Mouse (Mus musculus): Measurements from ENCODE around the gene Ccdc149. TPM values are rescaled to one million over a fixed set of nuclear protein-coding genes. Genes with fewer than 3 reads are reported as not detected.

Ccdc149 gene
- total and polyA plus RNA-seq, 2 experiments from 2014 or later, result 14.4 to 15.6 TPM

- peak; percentile 31; the same call in 1 of the 2 replicates for ATAC-seq
- WGBS, result 50% methylated on average over 63 of the region's 63 CpGs
- no peak for TF ChIP-seq CTCF (IDR thresholded peaks at IDR 0.05; ENCODE audit: low read depth)
- Histone ChIP-seq H3K36me3 (ENCODE audit: insufficient read depth, low read length) (no peaks in the 10 kb centered on the region), H3K9me3 (ENCODE audit: low read length) (no peaks in the 10 kb centered on the region), H3K27me3 (ENCODE audit: insufficient read depth, low read length) (no peaks in the 10 kb centered on the region), H3K4me1 (ENCODE audit: insufficient read depth, low read length) (peaks cover 6% of the 10 kb centered on the region; the same call in 1 of the 2 replicates), H3K27ac (no peak overlapping the region), H3K4me3 (ENCODE audit: low read length) (no peak overlapping the region), H3K4me2 (ENCODE audit: low read depth, low read length) (peak overlapping the region; percentile 27; the same call in 1 of the 2 replicates), H3K9ac (replicated peaks; ENCODE audit: low read length) (peak overlapping the region; percentile 33; the same call in 1 of the 2 replicates)
- DNase-seq (ENCODE audit: low spot score), result no peak
Observed at GRCm38 (mm10) chr5:52367866-52368840, 103.2 kb downstream of the Ccdc149 start.

GRCm38 (mm10) chr5:52366661-52367060, 104.7 kb downstream of the Ccdc149 start:
- H3K4me3 ChIP-seq (ENCODE audit: low read length), result no peak overlapping the region
- DNase-seq (ENCODE audit: low spot score) (no peak), ATAC-seq (no peak)
- no peak overlapping the region for H3K4me2 ChIP-seq (ENCODE audit: low read depth, low read length)
- no peaks in the 10 kb centered on the region for H3K9me3 ChIP-seq (ENCODE audit: low read length)
- TF ChIP-seq CTCF (IDR thresholded peaks at IDR 0.05; ENCODE audit: low read depth), result no peak
- H3K36me3 ChIP-seq (ENCODE audit: insufficient read depth, low read length), result no peaks in the 10 kb centered on the region
- no peaks in the 10 kb centered on the region for H3K27me3 ChIP-seq (ENCODE audit: insufficient read depth, low read length)
- no peak overlapping the region for H3K9ac ChIP-seq (replicated peaks; ENCODE audit: low read length)
- 66% methylated on average over 2 of the region's 2 CpGs for WGBS
- H3K4me1 ChIP-seq (ENCODE audit: insufficient read depth, low read length), result peaks cover 6% of the 10 kb centered on the region; the same call in 1 of the 2 replicates
- no peak overlapping the region for H3K27ac ChIP-seq

GRCm38 (mm10) chr5:52365930-52366329, 105.4 kb downstream of the Ccdc149 start:
- Histone ChIP-seq H3K4me2 (ENCODE audit: low read depth, low read length) (no peak overlapping the region), H3K4me3 (ENCODE audit: low read length) (no peak overlapping the region), H3K4me1 (ENCODE audit: insufficient read depth, low read length) (peaks cover 6% of the 10 kb centered on the region; the same call in 1 of the 2 replicates), H3K9me3 (ENCODE audit: low read length) (no peaks in the 10 kb centered on the region), H3K9ac (replicated peaks; ENCODE audit: low read length) (no peak overlapping the region), H3K36me3 (ENCODE audit: insufficient read depth, low read length) (no peaks in the 10 kb centered on the region), H3K27ac (no peak overlapping the region), H3K27me3 (ENCODE audit: insufficient read depth, low read length) (no peaks in the 10 kb centered on the region)
- no peak for TF ChIP-seq CTCF (IDR thresholded peaks at IDR 0.05; ENCODE audit: low read depth)
- DNase-seq (ENCODE audit: low spot score) (no peak), ATAC-seq (no peak)
- 95% methylated on average over 5 of the region's 5 CpGs for WGBS

GRCm38 (mm10) chr5:52364521-52364920, 106.8 kb downstream of the Ccdc149 start:
- DNase-seq (ENCODE audit: low spot score) (no peak), ATAC-seq (no peak)
- Histone ChIP-seq H3K4me3 (ENCODE audit: low read length) (no peak overlapping the region), H3K4me2 (ENCODE audit: low read depth, low read length) (no peak overlapping the region), H3K27ac (no peak overlapping the region), H3K36me3 (ENCODE audit: insufficient read depth, low read length) (no peaks in the 10 kb centered on the region), H3K27me3 (ENCODE audit: insufficient read depth, low read length) (no peaks in the 10 kb centered on the region), H3K9ac (replicated peaks; ENCODE audit: low read length) (no peak overlapping the region), H3K4me1 (ENCODE audit: insufficient read depth, low read length) (peaks cover 10% of the 10 kb centered on the region; the same call in 1 of the 2 replicates), H3K9me3 (ENCODE audit: low read length) (no peaks in the 10 kb centered on the region)
- no peak for TF ChIP-seq CTCF (IDR thresholded peaks at IDR 0.05; ENCODE audit: low read depth)
- WGBS, result 69% methylated on average over 5 of the region's 5 CpGs

GRCm38 (mm10) chr5:52363468-52364150, 107.7 kb downstream of the Ccdc149 start, which contains the start of gene Sod3:
Gene Sod3 (plus strand): TSS chr5:52363791.
- H3K27me3 ChIP-seq (ENCODE audit: insufficient read depth, low read length), result no peaks in the 10 kb centered on the region
- H3K27ac ChIP-seq, result no peak within 1 kb of the TSS; the same call in 1 of the 2 replicates
- no peak within 1 kb of the TSS for H3K4me2 ChIP-seq (ENCODE audit: low read depth, low read length)
- peaks cover 10% of the 10 kb centered on the region; the same call in 1 of the 2 replicates for H3K4me1 ChIP-seq (ENCODE audit: insufficient read depth, low read length)
- no peak within 1 kb of the TSS for H3K9ac ChIP-seq (replicated peaks; ENCODE audit: low read length)
- ATAC-seq (no peak), DNase-seq (ENCODE audit: low spot score) (peak; percentile 31)
- 27% methylated on average over 11 of the region's 11 CpGs for WGBS
- no peaks in the 10 kb centered on the region for H3K36me3 ChIP-seq (ENCODE audit: insufficient read depth, low read length)
- H3K4me3 ChIP-seq (ENCODE audit: low read length), result no peak within 1 kb of the TSS
- no peaks in the 10 kb centered on the region for H3K9me3 ChIP-seq (ENCODE audit: low read length)
- TF ChIP-seq CTCF (IDR thresholded peaks at IDR 0.05; ENCODE audit: low read depth), result no peak

- Histone ChIP-seq H3K27me3 (ENCODE audit: insufficient read depth, low read length) (no peaks in the 10 kb centered on the region), H3K4me3 (ENCODE audit: low read length) (no peak overlapping the region), H3K9me3 (ENCODE audit: low read length) (no peaks in the 10 kb centered on the region), H3K9ac (replicated peaks; ENCODE audit: low read length) (no peak overlapping the region), H3K4me1 (ENCODE audit: insufficient read depth, low read length) (0 out of 2 replicates have a peak, but pooled peaks cover 10% of the 10 kb centered on the region), H3K36me3 (ENCODE audit: insufficient read depth, low read length) (no peaks in the 10 kb centered on the region), H3K4me2 (ENCODE audit: low read depth, low read length) (no peak overlapping the region), H3K27ac (no peak overlapping the region)
- no peak for DNase-seq (ENCODE audit: low spot score)
- no peak for ATAC-seq
- TF ChIP-seq CTCF (IDR thresholded peaks at IDR 0.05; ENCODE audit: low read depth), result no peak
- WGBS, result 48% methylated on average over 6 of the region's 6 CpGs
Observed at GRCm38 (mm10) chr5:52362776-52363467, 108.4 kb downstream of the Ccdc149 start.

Data from hindbrain, postnatal 0 days (tissue).